35 mouse cellular contexts compared by ENCODE assay signal in genomic region chr7:139755004-139755403, GRCm38 (mm10).
"Had no signal": no experiment of that assay in that cellular context is flagged by ENCODE, and none has a peak within 500 bp of the region (broad histone marks: within the 10 kb centered on the region; RNA-seq: fewer than 3 reads in every experiment).

No protein-coding gene starts in this region.

- H3K36me3 ChIP-seq: heart, embryonic 10.5 days; heart, embryonic 12.5 days; heart, embryonic 13.5 days; heart, embryonic 15.5 days; hindbrain, embryonic 10.5 days; hindbrain, embryonic 12.5 days; hindbrain, embryonic 13.5 days; hindbrain, embryonic 15.5 days; intestine, embryonic 15.5 days; kidney, embryonic 15.5 days had no signal

- H3K9me3 ChIP-seq: heart, embryonic 10.5 days; heart, embryonic 12.5 days; heart, embryonic 13.5 days; heart, embryonic 15.5 days; hindbrain, embryonic 10.5 days; hindbrain, embryonic 12.5 days; hindbrain, embryonic 13.5 days; hindbrain, embryonic 15.5 days; intestine, embryonic 15.5 days; kidney, embryonic 15.5 days had no signal

- H3K4me2 ChIP-seq: heart, embryonic 11.5 days; heart, embryonic 12.5 days; heart, embryonic 13.5 days; heart, embryonic 15.5 days; hindbrain, embryonic 12.5 days; hindbrain, embryonic 13.5 days; hindbrain, embryonic 14.5 days; hindbrain, embryonic 15.5 days; intestine, embryonic 15.5 days; kidney, embryonic 15.5 days had no signal

- H3K4me1 ChIP-seq: heart, embryonic 10.5 days; heart, embryonic 12.5 days; heart, embryonic 13.5 days; heart, embryonic 15.5 days; hindbrain, embryonic 10.5 days; hindbrain, embryonic 12.5 days; hindbrain, embryonic 13.5 days; hindbrain, embryonic 15.5 days; intestine, embryonic 15.5 days; kidney, embryonic 15.5 days had no signal

- H3K27ac ChIP-seq: heart, embryonic 10.5 days; heart, embryonic 13.5 days; heart, embryonic 15.5 days; hindbrain, embryonic 10.5 days; hindbrain, embryonic 12.5 days; hindbrain, embryonic 13.5 days; hindbrain, embryonic 14.5 days; hindbrain, embryonic 15.5 days; hindbrain, postnatal 0 days; intestine, embryonic 15.5 days; kidney, embryonic 15.5 days; kidney, postnatal 0 days; layer of hippocampus, adult 2 months had no signal

- DNase-seq: heart, postnatal 10 days; heart, postnatal 14 days; heart, postnatal 36 days; heart, postnatal 4 days; kidney, adult 11 months; kidney, adult 18-20 months; kidney, adult 2 months; kidney, adult 8-10 months; kidney, adult 9 months; kidney, postnatal 10 days; kidney, postnatal 14 days; kidney, postnatal 25 days; kidney, postnatal 36 days; kidney, postnatal 4 days; layer of hippocampus, adult 9-11 months; layer of hippocampus, postnatal 36 days had no signal

- ATAC-seq: hindbrain, embryonic 16.5 days; hindbrain, postnatal 0 days; inflammation-experienced regulatory T-cells, adult 6 months; intestine, embryonic 15.5 days; intestine, embryonic 16.5 days; intestine, postnatal 0 days had no signal

- H3K4me3 ChIP-seq: heart, embryonic 10.5 days; heart, embryonic 12.5 days; heart, embryonic 13.5 days; heart, embryonic 15.5 days; hindbrain, embryonic 10.5 days; hindbrain, embryonic 12.5 days; hindbrain, embryonic 13.5 days; hindbrain, embryonic 15.5 days; intestine, embryonic 15.5 days; kidney, embryonic 15.5 days; layer of hippocampus, adult 2 months had no signal

- H3K9ac ChIP-seq: heart, embryonic 12.5 days; heart, embryonic 13.5 days; heart, embryonic 15.5 days; hindbrain, embryonic 12.5 days; hindbrain, embryonic 13.5 days; hindbrain, embryonic 14.5 days; hindbrain, embryonic 15.5 days; intestine, embryonic 15.5 days; kidney, embryonic 15.5 days had no signal

- H3K27me3 ChIP-seq: heart, embryonic 12.5 days; heart, embryonic 13.5 days; heart, embryonic 15.5 days; hindbrain, embryonic 12.5 days; hindbrain, embryonic 13.5 days; hindbrain, embryonic 15.5 days; intestine, embryonic 15.5 days; kidney, embryonic 15.5 days had no signal
